Mouse (Mus musculus) heart, postnatal 4 days (tissue): ENCODE measurements around the gene D10Jhu81e. TPM values are rescaled to one million over a fixed set of nuclear protein-coding genes. Genes with fewer than 3 reads are reported as not detected.
"Not testable (repeated sequence)": the region's sequence is repeated elsewhere in the genome, so short reads cannot be mapped to it uniquely, and the experiment has no call there.

Experiments used
- DNase-seq: peaks from one replicate; pipeline ENCODE4 v3.0.0; 2021
- total RNA-seq, 2 experiments: library from RNA; stranded (reverse); gene quantifications; 2 replicates each; pipeline ENCODE4 v1.2.3; 2021

The D10Jhu81e gene
- 100 to 1,000 TPM; 198 to 215 TPM for total RNA-seq

- peak; percentile 100 for DNase-seq
Measured at GRCm38 (mm10) chr10:78169281-78170042, at the start of gene D10Jhu81e. TSS of gene D10Jhu81e (minus strand) at chr10:78169782.

- no peak for DNase-seq
Measured at GRCm38 (mm10) chr10:78218576-78218975, 49.0 kb upstream of the D10Jhu81e start.

- no peak for DNase-seq
Measured at GRCm38 (mm10) chr10:78216376-78217083, 46.9 kb upstream of the D10Jhu81e start.

- no peak for DNase-seq
Measured at GRCm38 (mm10) chr10:78214371-78214770, 44.8 kb upstream of the D10Jhu81e start.

- peak; percentile 19 for DNase-seq
Measured at GRCm38 (mm10) chr10:78211311-78211710, 41.7 kb upstream of the D10Jhu81e start.

- no peak for DNase-seq
Measured at GRCm38 (mm10) chr10:78201182-78201581, 31.6 kb upstream of the D10Jhu81e start.

GRCm38 (mm10) chr10:78192933-78193332 is 23.4 kb upstream of the D10Jhu81e start:
- DNase-seq: no peak

GRCm38 (mm10) chr10:78186076-78186475 is 16.5 kb upstream of the D10Jhu81e start:
- not testable (repeated sequence) for DNase-seq

- no peak for DNase-seq
Measured at GRCm38 (mm10) chr10:78185381-78185725, 15.8 kb upstream of the D10Jhu81e start.

- DNase-seq: peak; percentile 90
Measured at GRCm38 (mm10) chr10:78184531-78185380, 15.2 kb upstream of the D10Jhu81e start, which contains the start of gene Pwp2. TSS of gene Pwp2 (minus strand) at chr10:78185149.

GRCm38 (mm10) chr10:78183577-78183976 is 14.0 kb upstream of the D10Jhu81e start:
- DNase-seq: no peak

- DNase-seq: no peak
Measured at GRCm38 (mm10) chr10:78182321-78182720, 12.7 kb upstream of the D10Jhu81e start.

GRCm38 (mm10) chr10:78174474-78174873 is 4.9 kb upstream of the D10Jhu81e start:
- DNase-seq: no peak

- DNase-seq: no peak
Measured at GRCm38 (mm10) chr10:78171581-78171980, 2.0 kb upstream of the D10Jhu81e start.

- DNase-seq: no peak
Measured at GRCm38 (mm10) chr10:78171057-78171456, 1.5 kb upstream of the D10Jhu81e start.

GRCm38 (mm10) chr10:78170445-78170844 is 863 bp upstream of the D10Jhu81e start:
- DNase-seq: no peak

- no peak for DNase-seq
Measured at GRCm38 (mm10) chr10:78168792-78169191, 790 bp downstream of the D10Jhu81e start.

- DNase-seq: no peak
Measured at GRCm38 (mm10) chr10:78167775-78168174, 1.8 kb downstream of the D10Jhu81e start.

- DNase-seq: no peak
Measured at GRCm38 (mm10) chr10:78167333-78167732, 2.2 kb downstream of the D10Jhu81e start.

GRCm38 (mm10) chr10:78165256-78166005 is 4.2 kb downstream of the D10Jhu81e start:
- DNase-seq: no peak

GRCm38 (mm10) chr10:78164786-78165185 is 4.8 kb downstream of the D10Jhu81e start:
- DNase-seq: no peak

GRCm38 (mm10) chr10:78163923-78164322 is 5.7 kb downstream of the D10Jhu81e start:
- DNase-seq: peak; percentile 84
